In genomic region chr1:23202511-23203435, GRCm38 (mm10) we compare ENCODE assay signal across 11 mouse cellular contexts.
DNase-seq lines count a peak whose midpoint lies in the region; ATAC-seq and TF ChIP-seq lines count a peak whose summit lies in the region.
"Had no signal": no experiment of that assay in that cellular context is flagged by ENCODE, and none has a peak within 500 bp of the region (broad histone marks: within the 10 kb centered on the region; RNA-seq: fewer than 3 reads in every experiment).

No protein-coding gene starts in this region.

- H3K4me1 ChIP-seq in stomach, embryonic 15.5 days, result no peaks in the 10 kb centered on the region
- no peaks in the 10 kb centered on the region for H3K4me1 ChIP-seq in stomach, postnatal 0 days (replicated peaks; ENCODE audit: control insufficient read depth, insufficient read depth)
- H3K4me1 ChIP-seq in hindbrain, postnatal 0 days (ENCODE audit: insufficient read depth, low read length), result no peaks in the 10 kb centered on the region
- H3K4me1 ChIP-seq: embryonic facial prominence, embryonic 15.5 days; limb, embryonic 13.5 days had no signal

- WGBS in stomach, embryonic 15.5 days, result 40% methylated on average over 5 of the region's 5 CpGs
- 37% methylated on average over 5 of the region's 5 CpGs for WGBS in stomach, postnatal 0 days
- 28% methylated on average over 5 of the region's 5 CpGs for WGBS in hindbrain, postnatal 0 days

- H3K27ac ChIP-seq in stomach, embryonic 15.5 days, result peak overlapping the region; percentile 53; the same call in 1 of the 2 replicates
- no peak overlapping the region for H3K27ac ChIP-seq in stomach, postnatal 0 days (replicated peaks)
- H3K27ac ChIP-seq in hindbrain, postnatal 0 days, result no peak overlapping the region; the same call in 1 of the 2 replicates
- H3K27ac ChIP-seq: embryonic facial prominence, embryonic 15.5 days; limb, embryonic 13.5 days had no signal

- H3K9ac ChIP-seq in stomach, embryonic 15.5 days, result no peak overlapping the region
- H3K9ac ChIP-seq in stomach, postnatal 0 days (ENCODE audit: low read length), result no peak overlapping the region
- H3K9ac ChIP-seq in hindbrain, postnatal 0 days (replicated peaks; ENCODE audit: low read length), result no peak overlapping the region
- H3K9ac ChIP-seq: embryonic facial prominence, embryonic 15.5 days; limb, embryonic 13.5 days had no signal

- H3K27me3 ChIP-seq in stomach, embryonic 15.5 days (replicated peaks), result no peaks in the 10 kb centered on the region
- H3K27me3 ChIP-seq in stomach, postnatal 0 days (ENCODE audit: control insufficient read depth, insufficient read depth, low read length), result no peaks in the 10 kb centered on the region
- H3K27me3 ChIP-seq in hindbrain, postnatal 0 days (ENCODE audit: insufficient read depth, low read length), result no peaks in the 10 kb centered on the region
- H3K27me3 ChIP-seq: embryonic facial prominence, embryonic 15.5 days; limb, embryonic 13.5 days had no signal

- H3K4me2 ChIP-seq in stomach, embryonic 15.5 days, result no peak overlapping the region
- no peak overlapping the region for H3K4me2 ChIP-seq in stomach, postnatal 0 days (replicated peaks; ENCODE audit: low read depth)
- H3K4me2 ChIP-seq in hindbrain, postnatal 0 days (ENCODE audit: low read depth, low read length), result no peak overlapping the region
- H3K4me2 ChIP-seq: embryonic facial prominence, embryonic 15.5 days; limb, embryonic 13.5 days had no signal

- no peaks in the 10 kb centered on the region for H3K9me3 ChIP-seq in stomach, embryonic 15.5 days
- H3K9me3 ChIP-seq in stomach, postnatal 0 days (ENCODE audit: control insufficient read depth, low read length), result no peaks in the 10 kb centered on the region
- H3K9me3 ChIP-seq in hindbrain, postnatal 0 days (ENCODE audit: low read length), result no peaks in the 10 kb centered on the region
- H3K9me3 ChIP-seq: embryonic facial prominence, embryonic 15.5 days; G1E; limb, embryonic 13.5 days had no signal

- no peak overlapping the region for H3K4me3 ChIP-seq in stomach, embryonic 15.5 days (replicated peaks)
- no peak overlapping the region for H3K4me3 ChIP-seq in stomach, postnatal 0 days (ENCODE audit: low read depth, low read length)
- no peak overlapping the region for H3K4me3 ChIP-seq in hindbrain, postnatal 0 days (ENCODE audit: low read length)
- H3K4me3 ChIP-seq: embryonic facial prominence, embryonic 15.5 days; limb, embryonic 13.5 days had no signal

- no peak for DNase-seq in frontal cortex, postnatal 10 days (ENCODE audit: low spot score in 2 of 2)
- DNase-seq in stomach, postnatal 0 days (ENCODE audit: low spot score), result no peak
- peak; percentile 18 for DNase-seq in hindbrain, postnatal 0 days (ENCODE audit: low spot score)
- DNase-seq in telencephalon, adult 2 months (ENCODE audit: low read depth, low spot score), result peak; percentile 49
- no peak for DNase-seq in cerebellum, postnatal 4 days (ENCODE audit: low spot score in 2 of 2)
- no peak for DNase-seq in urinary bladder, postnatal 36 days (ENCODE audit: low spot score in 2 of 2)

- peak; percentile 68 for ATAC-seq in frontal cortex, adult (ENCODE audit: low TSS enrichment)
- no peak for ATAC-seq in stomach, embryonic 15.5 days (ENCODE audit: insufficient read depth, low FRiP score, low read depth)
- no peak; the same call in 1 of the 2 replicates for ATAC-seq in stomach, postnatal 0 days (ENCODE audit: low FRiP score, low TSS enrichment)
- peak; percentile 38; the same call in 1 of the 2 replicates for ATAC-seq in hindbrain, postnatal 0 days

- no peaks in the 10 kb centered on the region for H3K36me3 ChIP-seq in stomach, embryonic 15.5 days
- H3K36me3 ChIP-seq in stomach, postnatal 0 days (ENCODE audit: control insufficient read depth, insufficient read depth, low read length), result no peaks in the 10 kb centered on the region
- no peaks in the 10 kb centered on the region for H3K36me3 ChIP-seq in hindbrain, postnatal 0 days (ENCODE audit: insufficient read depth, low read length)
- H3K36me3 ChIP-seq: embryonic facial prominence, embryonic 15.5 days; G1E; limb, embryonic 13.5 days had no signal

- no peak for TF ChIP-seq CTCF in stomach, postnatal 0 days (IDR thresholded peaks at IDR 0.05; ENCODE audit: low read depth)
- no peak for TF ChIP-seq CTCF in hindbrain, postnatal 0 days (IDR thresholded peaks at IDR 0.05; ENCODE audit: low read depth)

- TF ChIP-seq EP300 in stomach, postnatal 0 days (optimal IDR thresholded peaks at IDR 0.05), result no peak

Comparison
In these comparisons a context has a peak if more than half of its experiments do, and no peak if none do; other contexts are left out.
1. ATAC-seq: peak in frontal cortex, adult (single experiment) and hindbrain, postnatal 0 days (single experiment); none in stomach, embryonic 15.5 days (single experiment) and stomach, postnatal 0 days (single experiment).
2. DNase-seq: peak in hindbrain, postnatal 0 days (single experiment) and telencephalon, adult 2 months (single experiment); none in frontal cortex, postnatal 10 days (0 of 2), stomach, postnatal 0 days (single experiment), cerebellum, postnatal 4 days (0 of 2) and urinary bladder, postnatal 36 days (0 of 2).